Mouse (Mus musculus) hematopoietic multipotent progenitor cell, adult 10-12 weeks (in vitro differentiated cells): ENCODE data around the gene Asap3. TPM values are rescaled to one million over a fixed set of nuclear protein-coding genes. Genes with fewer than 3 reads are reported as not detected.

ENCODE experiments used
- polyA plus RNA-seq: library from polyadenylated mRNA; stranded (reverse); fragments of >175 nt; gene quantifications from 2 replicates; pipeline ENCODE4 v1.2.3, GENCODE M21; 2012; ENCODE audit warnings: low replicate concordance

The Asap3 gene
- 0.35 and 0.56 TPM in 2 replicates for polyA plus RNA-seq

GRCm38 (mm10) chr4:136206033-136206893, at the start of gene Asap3:
TSS of gene Asap3 (plus strand) at chr4:136206365.

GRCm38 (mm10) chr4:136172011-136172541, 34.1 kb upstream of the Asap3 start, which contains the start of gene E2f2:
TSS of gene E2f2 (plus strand) at chr4:136172394.

GRCm38 (mm10) chr4:136247729-136248463, 41.7 kb downstream of the Asap3 start, which contains the start of gene Tcea3:
TSS of gene Tcea3 (plus strand) at chr4:136247729.

GRCm38 (mm10) chr4:136284455-136284854, 78.3 kb downstream of the Asap3 start, which contains the start of gene Zfp46:
TSS of gene Zfp46 (plus strand) at chr4:136284683.

Other genes with a start within 250 kb of the Asap3 start
- gene Gale, start 242.6 kb upstream of the Asap3 start, polyA plus RNA-seq, result 12.5 and 25.6 TPM in 2 replicates
- gene Lypla2, start 233.7 kb upstream of the Asap3 start, polyA plus RNA-seq, result 314 and 684 TPM in 2 replicates
- 20.7 and 43.3 TPM in 2 replicates for gene Pithd1, start 219.1 kb upstream of the Asap3 start, polyA plus RNA-seq
- gene Eloa, start 184.6 kb upstream of the Asap3 start, polyA plus RNA-seq, result 7.2 and 7.7 TPM in 2 replicates
- 706 and 1,297 TPM in 2 replicates for gene Rpl11, start 152.9 kb upstream of the Asap3 start, polyA plus RNA-seq
- 100 and 135 TPM in 2 replicates for gene Id3, start 62.9 kb upstream of the Asap3 start, polyA plus RNA-seq
- gene E2f2, start 34.0 kb upstream of the Asap3 start, polyA plus RNA-seq, result 45.9 and 61.7 TPM in 2 replicates
- gene Tcea3, start 41.4 kb downstream of the Asap3 start, polyA plus RNA-seq, result 0.55 TPM in 1 of 2 replicates, not detected in the other
- 8.7 and 10.5 TPM in 2 replicates for gene Zfp46, start 78.3 kb downstream of the Asap3 start, polyA plus RNA-seq
- gene Hnrnpr, start 104.6 kb downstream of the Asap3 start, polyA plus RNA-seq, result 37.5 and 54.9 TPM in 2 replicates
- gene Htr1d, start 217.2 kb downstream of the Asap3 start, polyA plus RNA-seq, result not detected in 2 replicates